Mouse (Mus musculus) heart, postnatal 36 days (tissue): ENCODE data around the gene Scpep1. TPM values are rescaled to one million over a fixed set of nuclear protein-coding genes. Genes with fewer than 3 reads are reported as not detected.
"Not testable (repeated sequence)": the region's sequence is repeated elsewhere in the genome, so short reads cannot be mapped to it uniquely, and the experiment has no call there.

ENCODE experiments used
- DNase-seq, 2 experiments: peaks; one replicate each; pipeline ENCODE4 v3.0.0; 2021 to 2022
- intact Hi-C: fragments of 180-260 bp; cut with DNase I; formaldehyde crosslinking; loops from one replicate; pipeline ENCODE4 v1.15.1; 2025
- total RNA-seq, 2 experiments: library from RNA; stranded (reverse); gene quantifications; 2 replicates each; pipeline ENCODE4 v1.2.3; 2021

Gene Scpep1
- 10 to 100 TPM; 19.2 to 21.7 TPM for total RNA-seq

DNA sequence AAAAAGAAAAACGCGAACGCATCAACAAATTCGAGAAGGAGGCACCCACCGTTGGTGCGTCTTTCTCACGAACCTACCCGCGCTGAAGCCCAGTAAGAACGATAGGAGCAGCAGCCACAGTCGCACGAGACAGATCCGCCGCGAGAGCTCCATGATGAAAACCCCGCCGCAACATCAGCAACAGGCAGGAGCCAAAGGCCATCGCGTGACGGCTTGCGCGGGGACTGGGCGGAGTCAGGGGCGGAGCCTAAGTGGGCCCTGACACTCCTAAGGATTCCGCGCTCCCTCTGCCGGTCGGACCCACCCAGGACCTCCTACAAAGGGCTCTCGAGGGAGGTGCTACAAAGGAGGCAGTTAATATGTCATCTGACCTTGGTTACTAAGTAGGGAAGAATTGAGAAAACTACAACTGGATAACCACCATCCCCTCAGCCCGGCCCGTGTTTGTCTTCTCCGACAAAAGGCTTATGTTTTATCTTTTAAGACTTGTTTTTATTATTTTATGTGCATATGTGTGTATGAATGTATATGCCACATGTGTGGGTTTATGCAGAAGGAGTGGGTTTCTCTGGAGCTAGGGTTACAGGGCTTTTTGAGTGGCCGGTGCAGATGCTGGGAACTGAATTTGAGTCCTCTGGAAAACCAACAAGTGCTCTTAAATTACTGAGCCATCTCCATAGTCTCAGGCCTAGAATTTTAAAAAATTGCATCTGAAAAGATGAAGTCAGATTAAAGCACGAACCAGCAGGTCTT, at the start of gene Scpep1:
Gene Scpep1 (minus strand): TSS at position 249 of the 753 bp plus-strand sequence.
- DNase-seq, result peak; percentile 96 to 99
- intact Hi-C loops, result loop anchor here (1.0 to 10.0 kb wide), 3 partner anchors 48 to 191 kb away; no protein-coding TSS in a partner anchor

DNA sequence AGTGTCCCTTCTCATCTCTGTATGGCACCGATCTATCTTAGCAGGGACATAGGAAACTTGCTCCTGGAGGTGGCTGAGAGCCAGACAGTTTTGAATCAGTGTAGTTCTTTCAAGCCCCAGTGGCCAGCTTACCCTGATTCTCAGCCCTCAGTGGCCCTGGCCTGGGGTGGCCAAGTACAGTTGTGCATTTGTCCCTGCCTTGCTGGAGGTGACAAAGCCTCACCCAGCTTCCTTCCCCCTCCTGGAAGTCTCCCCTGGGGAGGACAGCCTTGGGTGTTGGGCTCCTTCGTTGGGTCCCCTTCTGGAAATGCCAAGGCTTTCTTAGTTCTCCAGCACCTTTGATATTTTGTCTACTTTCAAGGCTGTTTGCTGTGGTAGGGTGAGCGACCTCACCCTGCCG, 48.5 kb upstream of the Scpep1 start:
- no peak for DNase-seq
- intact Hi-C loops, result loop anchor here (2.0 kb wide), 1 partner anchor 17 kb away; no protein-coding TSS in a partner anchor

DNA sequence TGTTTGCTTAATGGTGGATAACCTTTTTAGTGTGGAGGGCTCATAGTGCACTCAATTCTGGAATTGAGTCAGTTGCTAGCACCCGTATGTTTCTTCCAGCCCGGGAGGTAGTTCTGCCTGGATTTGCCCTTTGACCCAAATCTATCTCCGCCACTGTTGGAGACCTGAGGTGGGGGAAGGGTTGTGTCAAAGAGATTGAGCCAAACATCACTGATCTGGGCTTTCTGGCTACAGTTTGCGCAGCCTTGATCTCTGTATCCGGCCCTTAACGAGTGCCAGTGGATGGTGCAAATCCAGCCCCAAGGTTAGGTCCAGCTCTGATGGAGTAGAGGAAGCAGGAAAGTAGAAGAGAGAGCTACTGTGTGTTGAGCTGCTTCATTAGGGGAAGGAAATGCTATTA, 47.8 kb upstream of the Scpep1 start:
- intact Hi-C loops, result no loop called here
- no peak for DNase-seq

DNA sequence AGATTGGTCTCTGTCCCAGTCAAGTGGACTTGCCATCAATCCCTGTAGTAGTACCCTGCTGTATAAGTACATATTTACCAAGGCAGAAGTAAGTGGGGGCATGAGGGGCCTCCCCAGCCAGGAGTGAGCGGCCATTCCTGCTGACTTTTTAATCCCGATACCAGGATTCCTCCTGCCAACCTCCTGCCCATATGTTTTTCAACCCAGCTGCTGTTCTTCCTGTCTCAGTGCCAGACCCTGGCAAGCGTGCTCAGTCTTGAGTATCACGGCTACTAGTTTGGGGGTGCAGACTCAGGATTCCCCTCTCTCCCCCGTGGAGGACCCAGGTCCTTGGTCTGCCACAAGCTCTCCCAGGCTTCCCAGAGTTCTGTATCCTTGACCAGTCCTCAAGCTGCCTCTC, 47.4 kb upstream of the Scpep1 start:
- DNase-seq, result no peak
- intact Hi-C loops, result no loop called here

DNA sequence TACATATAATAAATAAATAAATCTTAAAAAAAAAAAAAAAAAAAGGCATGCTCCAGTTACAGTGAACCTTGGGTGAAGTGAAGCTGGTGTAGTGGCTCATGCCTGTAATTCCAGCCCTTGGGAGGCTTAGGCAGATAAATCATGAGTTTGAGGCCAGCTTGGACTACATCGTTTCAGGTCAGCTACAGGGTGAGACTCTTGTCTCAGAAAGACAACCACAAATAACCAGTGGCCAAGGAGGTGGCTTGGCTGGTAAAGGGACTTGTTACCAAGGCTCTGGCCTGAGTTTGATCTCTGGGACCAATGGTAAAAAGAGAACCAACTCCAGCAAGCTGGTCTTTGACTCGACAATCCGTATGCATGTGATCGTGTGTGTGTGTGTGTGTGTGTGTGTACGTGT, 46.8 kb upstream of the Scpep1 start:
- DNase-seq, result no peak
- intact Hi-C loops, result no loop called here

DNA sequence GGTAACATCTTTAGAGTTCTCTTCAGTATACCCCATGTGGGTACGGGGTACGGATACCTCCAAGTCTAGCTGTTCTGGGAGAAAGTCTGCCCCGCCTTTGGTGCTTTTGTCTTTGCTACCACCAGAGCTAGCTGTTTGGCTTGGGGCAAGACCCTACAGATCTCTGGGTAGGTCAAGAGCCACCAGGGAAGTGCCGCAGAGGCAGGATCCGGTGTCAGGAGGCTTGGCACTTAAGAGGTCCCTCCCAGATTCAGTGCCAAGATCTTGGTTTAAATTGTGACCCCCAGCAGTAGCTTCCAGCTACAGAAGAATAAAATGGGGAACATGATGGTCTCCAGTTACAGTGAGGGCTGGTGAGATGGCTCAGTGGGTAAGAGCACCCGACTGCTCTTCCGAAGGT, 46.3 kb upstream of the Scpep1 start:
- DNase-seq, result no peak
- intact Hi-C loops, result no loop called here

DNA sequence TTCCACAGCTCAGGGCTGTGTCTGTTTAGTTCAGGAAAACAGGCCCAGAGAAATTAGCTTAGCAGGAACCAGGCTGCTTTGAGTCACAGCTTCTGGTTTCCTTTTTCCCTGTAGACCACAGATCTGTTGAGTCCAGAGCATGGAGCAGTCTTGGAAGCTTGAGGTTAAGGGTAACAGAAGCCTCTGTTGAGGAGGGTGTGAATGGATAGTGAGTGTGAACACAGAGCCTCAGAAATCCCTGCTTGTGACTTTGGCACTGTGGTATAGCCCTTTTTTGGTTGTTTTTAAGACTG, 45.2 kb upstream of the Scpep1 start:
- no peak for DNase-seq
- intact Hi-C loops, result no loop called here

DNA sequence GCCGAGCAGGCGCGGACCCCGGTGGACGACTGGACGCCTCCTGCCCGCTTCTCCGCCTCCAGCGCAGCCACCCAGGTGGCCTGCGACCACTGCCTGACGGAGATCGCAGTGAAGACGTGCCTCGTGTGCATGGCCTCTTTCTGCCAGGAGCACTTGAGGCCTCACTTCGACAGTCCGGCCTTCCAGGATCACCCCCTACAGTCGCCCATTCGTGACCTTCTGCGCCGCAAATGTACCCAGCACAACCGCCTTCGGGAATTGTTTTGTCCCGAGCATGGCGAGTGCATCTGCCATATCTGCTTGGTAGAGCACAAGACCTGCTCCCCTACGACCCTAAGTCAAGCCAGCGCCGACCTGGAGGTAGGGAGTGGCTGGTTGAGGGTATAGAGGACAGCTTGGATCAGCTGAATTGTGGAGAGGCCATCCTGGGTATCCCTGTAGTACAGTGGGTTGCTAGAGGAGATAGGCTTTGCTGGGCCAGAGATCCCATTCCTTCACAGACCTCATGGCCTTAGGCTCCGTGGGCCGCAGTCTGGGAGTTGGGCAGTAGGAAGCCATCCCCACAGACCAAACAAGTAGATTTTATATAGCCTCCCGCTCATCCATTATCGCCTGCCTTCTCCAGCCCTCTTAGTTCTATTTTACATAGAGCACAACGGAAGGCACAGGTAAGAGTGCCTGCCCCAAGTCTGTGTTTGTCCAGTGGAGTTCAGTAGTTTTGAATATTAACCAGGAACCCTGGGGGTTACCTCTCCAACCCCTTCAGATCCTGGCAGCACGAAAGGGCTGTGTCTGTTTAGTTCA, 44.7 kb upstream of the Scpep1 start:
- intact Hi-C loops, result loop anchor here (2.0 to 10.0 kb wide), 2 partner anchors 69 to 1915 kb away; no protein-coding TSS in a partner anchor
- peak in 1 of 2 experiments; percentile 40 for DNase-seq

DNA sequence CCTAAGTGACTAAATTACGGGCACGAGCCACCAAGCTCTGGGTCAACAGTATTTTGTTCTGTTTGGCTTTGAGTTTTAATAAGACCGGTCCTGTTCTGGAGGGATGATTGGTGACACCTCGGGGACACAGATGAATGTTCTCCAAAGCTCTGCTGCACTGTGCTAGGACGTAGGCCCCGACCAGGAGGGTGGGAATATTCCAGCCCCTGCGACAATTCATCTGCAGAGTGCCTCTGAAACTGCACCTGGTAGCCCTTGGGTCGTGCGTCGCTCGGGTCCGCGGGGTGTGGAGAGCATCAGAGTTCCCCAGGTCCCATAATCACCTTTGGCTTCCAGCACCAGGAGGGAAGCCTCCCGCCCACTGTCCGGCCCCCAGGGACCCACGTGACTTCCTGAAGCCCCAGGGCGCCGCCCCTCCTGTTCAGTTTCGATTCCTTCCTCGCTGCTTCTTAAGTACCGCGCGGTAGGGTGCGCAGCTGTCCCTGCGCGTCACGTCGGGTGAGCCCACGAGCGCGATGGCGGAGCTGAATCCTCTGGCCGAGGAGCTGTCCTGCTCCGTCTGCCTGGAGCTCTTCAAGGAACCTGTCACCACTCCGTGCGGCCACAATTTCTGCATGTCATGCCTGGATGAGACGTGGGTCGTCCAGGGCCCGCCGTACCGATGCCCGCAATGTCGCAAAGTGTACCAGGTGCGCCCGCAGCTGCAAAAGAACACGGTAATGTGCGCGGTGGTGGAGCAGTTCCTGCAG, 43.9 kb upstream of the Scpep1 start, which contains the start of gene Trim25:
Gene Trim25 (plus strand): TSS at position 403 of the 749 bp plus-strand sequence.
- DNase-seq, result peak; percentile 95 to 96
- intact Hi-C loops, result loop anchor here (2.0 to 10.0 kb wide), 2 partner anchors 70 to 1916 kb away; no protein-coding TSS in a partner anchor

DNA sequence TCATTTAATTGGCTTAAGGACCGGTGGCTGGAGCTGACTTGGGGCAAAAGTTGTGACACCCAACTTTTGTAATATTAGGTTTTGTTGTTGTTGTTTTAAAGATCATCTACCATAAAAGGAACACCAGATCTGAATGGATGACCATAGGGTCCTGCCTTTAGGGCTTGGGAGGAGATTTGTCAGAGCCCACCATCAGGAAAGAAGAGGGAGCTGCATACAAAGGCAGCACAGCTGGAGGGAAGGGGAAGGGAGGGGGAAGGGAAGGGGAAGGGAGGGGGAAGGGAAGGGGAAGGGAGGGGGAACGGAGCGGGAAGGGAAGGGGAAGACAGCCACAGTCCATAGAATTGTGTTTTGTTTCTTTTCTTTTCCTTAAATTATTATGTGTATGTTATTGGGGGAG, 43.1 kb upstream of the Scpep1 start:
- intact Hi-C loops, result loop anchor here (2.0 to 10.0 kb wide), 2 partner anchors 70 to 1916 kb away; no protein-coding TSS in a partner anchor
- no peak for DNase-seq

DNA sequence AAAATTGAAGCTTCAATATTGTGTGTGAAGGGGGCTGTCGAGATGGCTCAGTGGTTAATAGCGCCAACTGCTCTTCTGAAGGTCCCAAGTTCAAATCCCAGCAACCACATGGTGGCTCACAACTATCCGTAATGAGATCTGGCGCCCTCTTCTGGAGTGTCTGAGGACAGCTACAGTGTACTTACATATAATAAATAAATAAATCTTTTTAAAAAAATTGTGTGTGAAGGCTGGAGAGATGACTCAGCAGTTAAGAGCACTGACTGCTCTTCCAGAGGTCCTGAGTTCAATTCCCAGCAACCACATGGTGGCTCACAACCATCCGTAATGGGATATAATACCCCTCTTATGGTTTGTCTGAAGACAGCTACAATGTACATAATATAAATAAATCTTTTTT, 42.1 kb upstream of the Scpep1 start:
- DNase-seq, result not testable (repeated sequence)

DNA sequence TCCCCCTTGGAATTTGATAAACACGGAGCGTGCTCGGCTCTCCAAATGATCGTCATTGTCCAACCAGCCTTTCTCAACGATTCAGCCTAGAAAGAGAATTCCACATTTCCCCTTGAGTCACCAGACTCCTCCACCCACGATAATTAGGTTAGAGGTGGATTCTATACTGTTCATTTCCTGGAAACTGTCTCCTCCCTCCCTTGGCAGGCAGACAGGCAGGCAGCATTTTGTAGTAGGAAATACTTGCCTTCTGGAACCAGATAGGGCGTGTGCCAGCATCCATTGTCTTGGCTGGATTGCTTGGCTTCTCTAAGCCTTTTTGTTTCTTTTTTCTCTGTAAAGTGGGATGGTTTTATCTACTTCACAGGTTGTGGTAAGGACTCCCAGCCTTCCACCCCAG, 41.2 kb upstream of the Scpep1 start:
- DNase-seq, result peak in 1 of 2 experiments; percentile 52
- intact Hi-C loops, result loop anchor here (10.0 kb wide), 1 partner anchor 1918 kb away; no protein-coding TSS in a partner anchor

More for the DNA sequence above, 42.1 kb upstream of the Scpep1 start:
- intact Hi-C loops, result loop anchor here (10.0 kb wide), 1 partner anchor 1917 kb away; no protein-coding TSS in a partner anchor

DNA sequence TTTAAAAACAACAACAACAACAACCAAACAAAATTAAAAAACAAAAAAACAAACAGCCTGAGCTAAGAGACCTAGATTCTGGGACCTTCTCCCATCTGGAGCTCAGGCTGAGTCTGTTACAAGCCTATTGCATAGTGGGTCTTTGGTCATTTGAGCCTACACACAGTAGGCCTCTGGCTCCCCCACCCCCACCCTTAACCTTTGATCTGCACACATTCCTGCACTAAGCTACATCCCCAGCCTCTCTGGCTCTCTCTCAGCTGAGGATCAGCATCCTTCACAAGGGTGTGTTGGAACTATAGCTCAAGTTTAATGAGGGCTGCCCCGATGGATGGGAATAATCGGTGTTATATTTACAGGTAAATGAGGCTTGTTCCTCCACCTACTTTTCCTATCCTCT, 40.4 kb upstream of the Scpep1 start:
- intact Hi-C loops, result loop anchor here (10.0 kb wide), 1 partner anchor 1919 kb away; no protein-coding TSS in a partner anchor
- DNase-seq, result no peak

DNA sequence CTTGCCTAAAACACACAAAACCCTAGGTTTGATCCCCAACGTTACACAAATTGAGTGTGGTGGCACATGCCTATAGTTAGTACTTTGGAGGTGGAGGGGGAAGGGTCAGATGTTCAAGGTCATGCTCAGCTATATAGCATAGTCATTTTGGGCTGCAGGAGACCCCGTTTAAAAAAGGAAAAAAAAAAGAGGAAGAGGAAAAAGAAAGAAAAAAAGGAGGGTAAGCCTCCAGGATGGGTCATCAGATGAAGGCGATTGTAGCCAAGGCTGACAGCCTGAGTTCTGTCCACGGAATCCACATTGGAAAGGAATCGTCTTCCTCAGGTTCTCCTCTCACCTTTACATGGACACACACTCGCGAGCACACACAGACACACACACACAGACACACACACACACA, 39.2 kb upstream of the Scpep1 start:
- intact Hi-C loops, result loop anchor here (10.0 kb wide), 1 partner anchor 1920 kb away; no protein-coding TSS in a partner anchor

DNA sequence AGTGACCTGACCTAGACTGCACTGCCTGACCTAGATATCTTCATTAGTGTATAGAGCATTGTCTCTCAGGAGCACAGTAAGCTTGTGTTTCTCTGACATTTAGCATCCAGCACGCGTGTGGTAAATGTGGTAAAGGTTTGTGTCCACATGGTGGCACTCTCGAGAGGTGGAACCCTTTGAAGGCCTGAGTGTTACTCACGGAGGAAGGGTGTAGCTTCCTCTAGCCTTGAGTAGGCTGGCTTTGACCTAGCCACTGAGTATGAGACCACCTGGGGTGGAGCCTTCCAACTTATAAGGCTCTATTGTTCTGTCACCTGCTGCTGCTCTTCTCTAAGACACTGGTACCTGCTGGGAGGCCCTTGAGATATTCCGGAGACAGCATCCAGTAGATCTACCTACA, 38.4 kb upstream of the Scpep1 start:
- intact Hi-C loops, result loop anchor here (1.0 to 10.0 kb wide), 2 partner anchors 46 to 1921 kb away; no protein-coding TSS in a partner anchor
- DNase-seq, result peak; percentile 66 to 67

More for the DNA sequence above, 39.2 kb upstream of the Scpep1 start:
- no peak for DNase-seq

DNA sequence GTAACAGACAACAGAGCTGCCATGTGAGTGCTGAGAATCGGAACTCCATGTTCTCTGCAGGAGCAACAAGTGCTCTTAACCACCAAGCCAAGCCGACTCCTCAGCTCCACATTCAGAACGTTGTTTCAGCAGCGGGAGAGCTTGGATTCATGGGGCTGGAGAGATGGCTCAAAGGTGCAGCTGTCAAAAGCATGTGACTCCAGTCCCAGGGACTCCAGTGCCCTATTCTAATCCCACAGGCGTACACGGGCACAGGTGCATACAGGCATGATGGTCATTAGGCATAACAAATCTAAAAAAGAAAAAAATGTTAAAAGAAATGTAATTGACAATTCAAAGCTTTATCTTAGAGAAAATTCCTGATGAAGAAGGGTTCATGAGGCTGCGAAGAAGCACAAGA, 37.9 kb upstream of the Scpep1 start:
- DNase-seq, result no peak
- intact Hi-C loops, result loop anchor here (1.0 to 10.0 kb wide), 2 partner anchors 46 to 1922 kb away; no protein-coding TSS in a partner anchor

DNA sequence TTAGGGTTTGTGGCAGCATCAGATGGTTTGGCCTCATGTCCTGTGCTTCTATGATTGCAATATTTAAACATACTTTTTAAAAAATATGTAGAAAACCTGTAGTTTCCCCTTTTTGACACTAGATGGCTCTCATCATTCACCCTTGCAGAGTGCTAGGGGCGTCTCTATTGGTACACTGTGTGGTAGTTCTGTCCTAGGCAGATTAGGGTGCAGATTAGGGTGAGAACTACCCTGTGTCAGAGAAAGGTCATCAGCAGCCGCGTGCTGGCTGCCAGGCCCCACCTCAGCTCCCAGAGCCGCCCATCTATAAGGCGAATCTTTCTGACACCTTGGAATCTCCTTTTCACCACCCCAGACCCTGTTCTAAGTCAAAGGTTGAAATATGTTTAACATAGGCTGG, 34.3 kb upstream of the Scpep1 start:
- no peak for DNase-seq
- intact Hi-C loops, result loop anchor here (2.0 to 5.0 kb wide), 2 partner anchors 79 to 313 kb away; partner anchors contain the start of gene Nog

DNA sequence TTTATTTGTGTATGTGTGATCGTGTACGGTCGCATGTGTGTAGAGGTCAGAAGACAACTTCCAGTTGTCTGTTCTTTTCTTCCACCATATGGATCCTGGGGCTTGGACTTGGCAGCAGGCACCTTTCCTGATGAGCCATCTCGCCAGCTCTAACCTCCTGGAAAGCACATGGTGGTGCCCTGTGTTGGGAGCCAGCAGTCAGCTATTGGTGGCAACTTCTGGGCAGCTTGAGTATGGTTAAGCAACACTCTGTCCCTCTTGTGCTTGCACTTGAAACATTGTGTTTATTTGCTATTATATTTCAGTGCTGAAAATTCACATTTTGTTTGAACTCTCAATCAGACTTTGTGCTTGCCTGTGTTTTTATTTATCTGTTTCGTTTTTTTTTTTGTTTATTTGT, 33.7 kb upstream of the Scpep1 start:
- DNase-seq, result no peak
- intact Hi-C loops, result loop anchor here (2.0 to 5.0 kb wide), 2 partner anchors 80 to 313 kb away; partner anchors contain the start of gene Nog

DNA sequence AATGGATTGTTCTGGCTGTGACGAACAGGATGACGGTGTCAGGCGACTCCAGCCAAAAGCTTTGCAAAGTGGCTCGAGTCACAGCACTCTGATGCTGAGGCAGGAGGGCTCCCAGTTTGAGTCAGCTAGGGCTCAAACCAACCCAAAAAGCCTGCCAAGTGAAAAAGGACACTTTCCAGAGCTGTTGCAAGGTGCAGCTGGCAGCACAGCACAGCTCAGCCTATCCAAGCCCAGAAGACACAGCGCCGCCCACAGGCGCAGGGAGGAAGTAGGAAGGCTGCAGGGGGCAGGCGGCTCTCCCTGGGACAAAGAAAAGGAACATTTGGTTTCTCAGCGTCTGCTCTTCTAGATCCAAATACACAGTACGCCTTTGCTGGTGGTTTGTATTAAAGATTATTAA, 31.4 kb upstream of the Scpep1 start:
- intact Hi-C loops, result loop anchor here (5.0 kb wide), 1 partner anchor 316 kb away; the partner anchor contains the start of gene Nog
- DNase-seq, result no peak

DNA sequence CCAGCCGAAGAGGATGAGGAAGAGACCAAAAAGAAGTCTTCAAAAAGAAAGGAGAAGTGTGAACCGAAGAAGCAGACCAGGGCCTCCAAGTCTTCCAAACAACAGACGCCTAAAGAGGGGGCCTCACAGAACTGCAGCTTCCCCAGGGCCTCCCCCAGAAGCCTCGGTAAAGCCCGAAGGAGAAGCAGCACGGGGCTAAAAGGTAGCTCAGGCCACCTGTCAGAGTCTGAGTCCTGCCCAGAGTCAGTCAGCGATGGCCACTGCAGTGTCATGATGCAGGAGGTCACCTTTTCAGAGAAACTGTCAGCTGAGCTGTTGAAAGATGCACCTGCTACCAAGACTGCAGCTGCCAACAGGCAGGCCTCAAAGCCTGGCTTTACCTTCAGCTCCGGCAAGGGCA, 26.1 kb upstream of the Scpep1 start:
- no peak for DNase-seq
- intact Hi-C loops, result no loop called here
